Mouse (Mus musculus): Measurements from ENCODE around the gene Trim31.

DNA sequence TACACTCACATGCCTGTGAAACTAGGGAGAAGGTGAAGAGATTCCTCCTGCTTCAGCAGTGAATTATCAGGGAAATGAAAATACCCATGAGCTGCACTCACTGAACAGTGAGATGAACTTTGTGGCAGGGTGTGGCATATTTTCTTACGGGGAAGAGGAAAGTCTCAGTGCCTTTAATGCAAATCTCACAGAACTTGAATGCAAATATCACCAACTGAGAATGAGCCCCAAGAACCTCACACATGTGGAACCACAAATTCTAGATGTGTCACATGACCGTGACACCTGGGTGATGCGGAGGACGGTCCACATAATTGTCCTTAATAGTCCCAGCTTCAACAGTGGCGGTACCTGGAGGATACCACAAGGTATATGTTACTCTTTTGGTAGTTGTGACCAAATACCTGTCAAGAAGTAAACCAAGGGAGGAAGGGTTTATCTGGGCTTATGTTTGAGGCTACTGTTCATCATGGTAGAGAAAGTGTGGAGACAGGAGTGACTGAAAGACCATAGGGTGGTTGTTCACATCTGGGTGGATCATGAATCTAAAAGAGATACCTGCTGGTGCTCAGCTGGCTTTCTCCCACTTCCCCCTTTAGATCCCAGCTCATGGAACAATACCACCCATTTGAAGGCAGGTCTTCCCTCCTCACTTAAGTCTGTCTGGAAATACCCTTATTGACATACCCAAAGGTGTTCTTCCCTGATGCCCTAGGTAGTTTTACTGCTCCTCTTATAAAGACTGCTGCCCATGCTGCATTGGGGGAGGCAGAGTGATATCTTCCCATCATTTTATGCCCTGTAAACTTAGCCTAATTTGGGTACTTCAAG, 7.6 kb upstream of the Trim31 start, which contains the start of gene Trim40:
- TF ChIP-seq POLR2A (IDR thresholded peaks at IDR 0.05; ENCODE audit: insufficient read length, low read depth) = no peak
- no peak for TF ChIP-seq POLR2AphosphoS2 (IDR thresholded peaks at IDR 0.05; ENCODE audit: insufficient read length, low read depth)
- TF ChIP-seq USF1 (IDR thresholded peaks at IDR 0.05; ENCODE audit: low read depth) = no peak
- TF ChIP-seq E2F4 (IDR thresholded peaks at IDR 0.05; ENCODE audit: insufficient read depth) = no peak
- TF ChIP-seq MAX (IDR thresholded peaks at IDR 0.05; ENCODE audit: low read depth) = no peak
- TF ChIP-seq MYOD1 (IDR thresholded peaks at IDR 0.05; ENCODE audit: control insufficient read depth in 1 of 3, insufficient read length in 2 of 3, low read depth in 2 of 3) = no peak
- no peak for TF ChIP-seq MYOG (IDR thresholded peaks at IDR 0.05; ENCODE audit: control insufficient read depth in 1 of 3, insufficient read depth in 1 of 3, insufficient read length in 2 of 3, low read depth in 2 of 3)
- no peak for TF ChIP-seq CEBPB (IDR thresholded peaks at IDR 0.05; ENCODE audit: insufficient read depth, poor library complexity, severe bottlenecking)
- no peak for TF ChIP-seq TCF12 (IDR thresholded peaks at IDR 0.05; ENCODE audit: insufficient read depth, poor library complexity, severe bottlenecking)

Data from myocyte (in vitro differentiated cells).